Mouse (Mus musculus) neural tube, embryonic 15.5 days (tissue): ENCODE measurements around the gene Guca2b. TPM values are rescaled to one million over a fixed set of nuclear protein-coding genes. Genes with fewer than 3 reads are reported as not detected.

ENCODE experiments used
- ATAC-seq: fragments of 200-750 bp; cut with Nextera tagmentation; 2 replicates; pipeline ENCODE4 v1.8.0; 2017; ENCODE audit warnings: mild to moderate bottlenecking, moderate TSS enrichment, moderate library complexity; ENCODE audit not compliant: low FRiP score
- H3K27ac ChIP-seq: fragments of 300-500 bp; sonication (generic); replicated peaks from 2 replicates; pipeline ENCODE4 v1.5.1; 2015; ENCODE audit warnings: mild to moderate bottlenecking, inconsistent platforms
- H3K27me3 ChIP-seq: fragments of 300-500 bp; sonication (generic); replicated peaks from 2 replicates; pipeline ENCODE4 v1.6.1; 2015; ENCODE audit warnings: inconsistent platforms
- H3K36me3 ChIP-seq: fragments of 300-500 bp; sonication (generic); 2 replicates; pipeline ENCODE4 v1.6.1; 2015; ENCODE audit warnings: inconsistent platforms
- H3K4me1 ChIP-seq: fragments of 300-500 bp; sonication (generic); 2 replicates; pipeline ENCODE4 v1.6.1; 2015; ENCODE audit warnings: inconsistent platforms
- H3K4me2 ChIP-seq: fragments of 300-500 bp; sonication (generic); 2 replicates; pipeline ENCODE4 v1.6.1; 2015; ENCODE audit warnings: inconsistent platforms, mild to moderate bottlenecking, moderate library complexity
- H3K4me3 ChIP-seq: fragments of 300-500 bp; sonication (generic); replicated peaks from 2 replicates; pipeline ENCODE4 v1.5.1; 2015; ENCODE audit warnings: mild to moderate bottlenecking, inconsistent platforms
- H3K9ac ChIP-seq: fragments of 300-500 bp; sonication (generic); replicated peaks from 2 replicates; pipeline ENCODE4 v1.6.1; 2015; ENCODE audit warnings: mild to moderate bottlenecking, inconsistent platforms
- H3K9me3 ChIP-seq: fragments of 300-500 bp; sonication (generic); replicated peaks from 2 replicates; pipeline ENCODE4 v1.6.1; 2016; ENCODE audit warnings: inconsistent platforms
- WGBS: fragments of 180-500 bp; shearing (Covaris S2); methylation state at CpG from one replicate; pipeline ENCODE4 v1.1.7; 2015; ENCODE audit warnings: mixed read lengths; 5-methylcytosine and 5-hydroxymethylcytosine counted together
- polyA plus RNA-seq: library from polyadenylated mRNA; unstranded; fragments of >200 nt; fragmentation: Nextera tagmentation; extraction: Ambion mirVana; gene quantifications from 2 replicates; pipeline ENCODE4 v1.2.1, GENCODE M21; 2015

Gene Guca2b
- not detected in 2 replicates for polyA plus RNA-seq

DNA sequence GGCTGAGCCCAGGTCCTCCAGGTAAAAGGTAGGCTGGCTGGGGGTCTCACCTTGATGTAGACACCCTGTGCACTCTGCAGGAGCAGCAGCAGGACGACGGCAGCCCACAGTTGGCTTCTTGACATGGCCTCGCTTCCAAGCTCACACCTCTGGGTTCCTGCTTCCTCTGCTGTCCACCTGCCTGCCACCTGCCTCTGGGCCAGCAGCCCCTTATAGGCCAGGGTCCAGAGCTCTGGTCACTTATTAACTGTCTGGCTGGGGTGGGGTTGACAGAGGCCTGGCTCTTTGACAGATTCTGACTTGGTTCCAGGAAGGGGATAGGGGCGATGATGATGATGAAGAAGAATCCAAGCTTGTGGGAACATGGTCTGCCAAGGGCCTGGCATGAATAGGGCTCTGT, at the start of gene Guca2b:
Gene Guca2b, minus strand, starts transcription at position 224 of the 400 bp plus-strand sequence.
- Histone ChIP-seq H3K27me3 (no peaks in the 10 kb centered on the region), H3K4me2 (no peak within 1 kb of the TSS), H3K36me3 (no peaks in the 10 kb centered on the region), H3K9me3 (no peaks in the 10 kb centered on the region), H3K27ac (no peak within 1 kb of the TSS), H3K9ac (no peak within 1 kb of the TSS), H3K4me1 (no peaks in the 10 kb centered on the region), H3K4me3 (no peak within 1 kb of the TSS)
- WGBS = 86% methylated on average over 4 of the region's 4 CpGs
- ATAC-seq = no peak

DNA sequence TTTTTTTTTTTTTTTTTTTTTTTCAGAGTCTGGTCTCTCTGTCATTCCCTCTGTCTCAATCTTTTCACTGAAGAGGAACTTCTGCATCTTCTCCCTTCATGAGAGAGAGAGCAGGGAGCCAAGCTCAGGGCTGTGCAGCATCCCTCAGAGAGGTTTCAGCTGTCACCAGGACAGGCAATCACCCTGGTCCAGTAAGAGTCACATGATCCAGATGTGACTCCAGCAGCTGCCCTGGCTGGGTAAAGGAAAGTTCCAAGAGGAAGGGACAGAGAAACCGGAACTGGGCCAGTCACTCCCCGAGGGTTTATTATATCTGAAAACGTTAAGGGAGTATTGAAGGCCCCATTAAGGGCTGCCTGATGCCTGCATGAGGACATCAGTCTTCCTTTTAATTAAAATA, 49.0 kb upstream of the Guca2b start:
- H3K27me3 ChIP-seq = no peaks in the 10 kb centered on the region
- ATAC-seq = no peak; the same call in 1 of the 2 replicates
- no peak overlapping the region for H3K4me2 ChIP-seq
- H3K4me3 ChIP-seq = no peak overlapping the region
- 4% methylated on average over 3 of the region's 3 CpGs for WGBS
- H3K27ac ChIP-seq = no peak overlapping the region
- no peak overlapping the region for H3K9ac ChIP-seq
- H3K36me3 ChIP-seq = no peaks in the 10 kb centered on the region
- H3K9me3 ChIP-seq = no peaks in the 10 kb centered on the region
- H3K4me1 ChIP-seq = peaks cover 4% of the 10 kb centered on the region; the same call in 1 of the 2 replicates

DNA sequence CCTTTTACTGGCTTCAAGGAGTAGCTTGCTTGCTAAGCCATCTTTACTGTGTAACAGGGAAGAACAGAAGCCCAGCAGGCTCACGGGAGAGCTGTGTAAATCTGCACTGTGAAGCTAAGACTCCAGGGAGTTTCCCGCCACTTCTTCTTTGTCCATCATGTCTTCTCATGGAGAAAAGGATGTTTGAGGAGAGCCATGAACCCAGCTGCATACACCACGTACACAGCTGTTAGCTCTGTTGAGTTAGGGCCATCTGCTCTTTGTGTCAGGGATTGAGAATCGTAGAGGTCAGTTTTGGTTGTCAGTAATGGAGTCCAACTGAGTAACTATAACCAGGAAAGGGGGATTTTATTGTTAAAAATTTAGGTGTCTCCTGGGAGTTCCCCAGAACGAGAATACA, 48.6 kb upstream of the Guca2b start:
- H3K27ac ChIP-seq = no peak overlapping the region
- no peaks in the 10 kb centered on the region for H3K36me3 ChIP-seq
- no peak overlapping the region for H3K4me2 ChIP-seq
- WGBS = 33% methylated on average over 5 of the region's 5 CpGs
- H3K4me1 ChIP-seq = peaks cover 4% of the 10 kb centered on the region; the same call in 1 of the 2 replicates
- H3K27me3 ChIP-seq = no peaks in the 10 kb centered on the region
- no peak for ATAC-seq
- no peak overlapping the region for H3K9ac ChIP-seq
- H3K9me3 ChIP-seq = no peaks in the 10 kb centered on the region
- H3K4me3 ChIP-seq = no peak overlapping the region

GRCm38 (mm10) chr4:119703965-119704364, 45.2 kb upstream of the Guca2b start:
- H3K36me3 ChIP-seq = no peaks in the 10 kb centered on the region
- H3K4me3 ChIP-seq = no peak overlapping the region
- ATAC-seq = no peak
- H3K9ac ChIP-seq = no peak overlapping the region
- 89% methylated on average over 8 of the region's 8 CpGs for WGBS
- H3K27ac ChIP-seq = no peak overlapping the region
- no peaks in the 10 kb centered on the region for H3K27me3 ChIP-seq
- H3K4me1 ChIP-seq = peaks cover 4% of the 10 kb centered on the region; the same call in 1 of the 2 replicates
- no peaks in the 10 kb centered on the region for H3K9me3 ChIP-seq
- no peak overlapping the region for H3K4me2 ChIP-seq

DNA sequence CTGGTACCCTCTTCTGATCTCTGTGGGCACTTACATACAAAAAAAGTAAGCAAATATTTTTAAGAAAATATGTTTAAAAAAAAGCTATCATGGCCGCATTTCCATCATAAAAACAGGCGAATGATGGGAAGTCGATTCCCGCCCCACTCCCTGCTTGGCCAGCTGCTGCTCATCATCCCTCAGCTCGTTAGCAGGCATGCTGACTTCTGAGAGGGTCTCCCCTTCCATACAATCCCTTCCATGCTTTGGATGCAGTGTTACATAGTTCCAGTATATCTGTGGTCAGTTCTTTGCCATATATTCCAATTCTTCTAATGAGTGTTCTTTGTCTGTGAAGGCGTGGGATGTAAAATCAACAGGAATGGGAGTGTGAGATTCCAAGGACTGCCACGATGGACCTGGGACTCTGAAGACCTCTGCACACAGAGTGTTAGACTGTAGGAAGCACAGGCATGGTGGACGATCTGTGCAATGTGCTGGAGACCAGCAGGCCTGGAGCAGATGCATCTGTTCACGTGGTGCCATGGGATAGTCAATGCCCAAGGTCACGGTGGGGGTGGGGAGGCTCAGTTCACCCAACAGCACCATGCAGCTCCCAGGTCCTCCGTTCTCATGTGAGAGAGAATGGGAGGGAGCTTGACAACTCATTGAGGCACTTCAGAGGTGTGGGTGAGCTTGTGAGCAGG, 42.7 kb upstream of the Guca2b start:
- H3K4me1 ChIP-seq = no peaks in the 10 kb centered on the region

GRCm38 (mm10) chr4:119698339-119698738, 39.6 kb upstream of the Guca2b start:
- no peak overlapping the region for H3K27ac ChIP-seq
- ATAC-seq = no peak
- 56% methylated on average over 2 of the region's 2 CpGs for WGBS
- no peaks in the 10 kb centered on the region for H3K9me3 ChIP-seq
- H3K4me1 ChIP-seq = no peaks in the 10 kb centered on the region
- H3K36me3 ChIP-seq = no peaks in the 10 kb centered on the region
- no peak overlapping the region for H3K9ac ChIP-seq
- no peak overlapping the region for H3K4me3 ChIP-seq
- no peak overlapping the region for H3K4me2 ChIP-seq
- no peaks in the 10 kb centered on the region for H3K27me3 ChIP-seq

More for the DNA sequence above, 42.7 kb upstream of the Guca2b start:
- no peak for ATAC-seq
- no peaks in the 10 kb centered on the region for H3K27me3 ChIP-seq
- H3K4me2 ChIP-seq = no peak overlapping the region
- WGBS = 91% methylated on average over 11 of the region's 11 CpGs
- no peak overlapping the region for H3K4me3 ChIP-seq
- H3K36me3 ChIP-seq = no peaks in the 10 kb centered on the region
- H3K9ac ChIP-seq = no peak overlapping the region
- H3K9me3 ChIP-seq = no peaks in the 10 kb centered on the region
- H3K27ac ChIP-seq = no peak overlapping the region

GRCm38 (mm10) chr4:119685746-119686145, 27.0 kb upstream of the Guca2b start:
- H3K9me3 ChIP-seq = no peaks in the 10 kb centered on the region
- no peak overlapping the region for H3K4me3 ChIP-seq
- H3K27ac ChIP-seq = no peak overlapping the region
- no peaks in the 10 kb centered on the region for H3K27me3 ChIP-seq
- no peak overlapping the region for H3K4me2 ChIP-seq
- ATAC-seq = no peak
- H3K9ac ChIP-seq = no peak overlapping the region
- 94% methylated on average over 2 of the region's 2 CpGs for WGBS
- no peaks in the 10 kb centered on the region for H3K36me3 ChIP-seq
- H3K4me1 ChIP-seq = peaks cover 6% of the 10 kb centered on the region

- H3K4me3 ChIP-seq = no peak overlapping the region
- no peak overlapping the region for H3K9ac ChIP-seq
- no peaks in the 10 kb centered on the region for H3K27me3 ChIP-seq
- WGBS = 32% methylated on average over 5 of the region's 5 CpGs
- peaks cover 6% of the 10 kb centered on the region for H3K4me1 ChIP-seq
- H3K9me3 ChIP-seq = no peaks in the 10 kb centered on the region
- peak; percentile 55; the same call in 1 of the 2 replicates for ATAC-seq
- no peak overlapping the region for H3K4me2 ChIP-seq
- H3K36me3 ChIP-seq = no peaks in the 10 kb centered on the region
- no peak overlapping the region for H3K27ac ChIP-seq
Measured at GRCm38 (mm10) chr4:119682596-119682995, 23.8 kb upstream of the Guca2b start.

- no peaks in the 10 kb centered on the region for H3K27me3 ChIP-seq
- H3K9me3 ChIP-seq = no peaks in the 10 kb centered on the region
- H3K4me3 ChIP-seq = no peak overlapping the region
- WGBS = 43% methylated on average over 5 of the region's 5 CpGs
- no peak overlapping the region for H3K4me2 ChIP-seq
- no peak overlapping the region for H3K27ac ChIP-seq
- H3K9ac ChIP-seq = no peak overlapping the region
- H3K36me3 ChIP-seq = no peaks in the 10 kb centered on the region
- H3K4me1 ChIP-seq = peaks cover 17% of the 10 kb centered on the region
- no peak for ATAC-seq
Measured at GRCm38 (mm10) chr4:119672685-119673084, 13.9 kb upstream of the Guca2b start.

GRCm38 (mm10) chr4:119671164-119671563, 12.4 kb upstream of the Guca2b start:
- H3K4me2 ChIP-seq = no peak overlapping the region
- no peak overlapping the region for H3K27ac ChIP-seq
- H3K36me3 ChIP-seq = no peaks in the 10 kb centered on the region
- no peaks in the 10 kb centered on the region for H3K27me3 ChIP-seq
- H3K9ac ChIP-seq = no peak overlapping the region
- no peak for ATAC-seq
- peaks cover 17% of the 10 kb centered on the region for H3K4me1 ChIP-seq
- H3K9me3 ChIP-seq = no peaks in the 10 kb centered on the region
- 93% methylated on average over 9 of the region's 9 CpGs for WGBS
- no peak overlapping the region for H3K4me3 ChIP-seq

DNA sequence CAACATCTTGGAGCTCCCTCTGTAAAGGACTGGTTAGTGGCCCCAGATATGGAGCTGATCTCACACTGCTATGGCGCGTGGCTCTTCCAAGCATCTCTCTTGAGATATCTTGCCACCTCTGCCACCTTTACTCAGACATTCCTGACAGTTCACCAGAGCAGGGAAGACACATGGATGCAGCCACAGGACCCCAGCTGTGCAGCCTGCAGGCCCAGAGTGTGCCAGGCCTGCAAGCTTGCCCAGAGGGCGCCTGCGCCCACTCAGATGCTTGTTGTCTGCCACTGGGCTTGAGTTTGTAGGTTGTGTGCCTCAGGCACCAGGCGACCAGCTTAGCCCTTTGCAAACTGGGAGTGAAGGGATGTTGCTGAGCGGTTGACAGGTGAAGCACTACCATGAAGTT, 12.0 kb upstream of the Guca2b start:
- Histone ChIP-seq H3K27me3 (no peaks in the 10 kb centered on the region), H3K4me1 (peaks cover 19% of the 10 kb centered on the region), H3K4me2 (no peak overlapping the region), H3K36me3 (no peaks in the 10 kb centered on the region), H3K27ac (no peak overlapping the region; the same call in 1 of the 2 replicates), H3K9ac (no peak overlapping the region), H3K4me3 (no peak overlapping the region), H3K9me3 (no peaks in the 10 kb centered on the region)
- WGBS = 87% methylated on average over 6 of the region's 6 CpGs
- ATAC-seq = no peak; the same call in 1 of the 2 replicates

GRCm38 (mm10) chr4:119670210-119670555, 11.4 kb upstream of the Guca2b start:
- Histone ChIP-seq H3K4me3 (no peak overlapping the region), H3K4me1 (peaks cover 22% of the 10 kb centered on the region), H3K9ac (no peak overlapping the region), H3K27me3 (no peaks in the 10 kb centered on the region), H3K9me3 (no peaks in the 10 kb centered on the region), H3K36me3 (no peaks in the 10 kb centered on the region), H3K27ac (0 out of 2 replicates have a peak overlapping the region, but pooled peaks have one; percentile 9), H3K4me2 (no peak overlapping the region)
- 46% methylated on average over 7 of the region's 7 CpGs for WGBS
- ATAC-seq = 0 out of 2 replicates have a peak, but pooled peaks have one; percentile 18
